Mouse (Mus musculus) olfactory bulb, adult 2 months (tissue): ENCODE data around the gene Rcan1.

Experiments used
- CTCF ChIP-seq: fragments of 200-500 bp; IDR thresholded peaks from 2 replicates; pipeline ENCODE4 v1.5.1; 2012; ENCODE audit warnings: low read depth, mild to moderate bottlenecking, low read length, moderate library complexity; ENCODE audit not compliant: insufficient read depth
- POLR2A ChIP-seq: fragments of 200-500 bp; IDR thresholded peaks from 2 replicates; pipeline ENCODE4 v1.6.1; 2012; ENCODE audit warnings: mild to moderate bottlenecking, low read depth, low read length, moderate library complexity; ENCODE audit not compliant: insufficient read depth

GRCm38 (mm10) chr16:92475093-92475860 is 4.6 kb upstream of the Rcan1 start:
- no peak for TF ChIP-seq CTCF
- TF ChIP-seq POLR2A = no peak
